Mouse (Mus musculus): ENCODE data around the gene Acaa1a. TPM values are rescaled to one million over a fixed set of nuclear protein-coding genes. Genes with fewer than 3 reads are reported as not detected.

Acaa1a gene
- 81.5 and 100 TPM in 2 replicates for polyA plus RNA-seq (2015; fragmentation: Nextera tagmentation; extraction: Ambion mirVana)

DNA sequence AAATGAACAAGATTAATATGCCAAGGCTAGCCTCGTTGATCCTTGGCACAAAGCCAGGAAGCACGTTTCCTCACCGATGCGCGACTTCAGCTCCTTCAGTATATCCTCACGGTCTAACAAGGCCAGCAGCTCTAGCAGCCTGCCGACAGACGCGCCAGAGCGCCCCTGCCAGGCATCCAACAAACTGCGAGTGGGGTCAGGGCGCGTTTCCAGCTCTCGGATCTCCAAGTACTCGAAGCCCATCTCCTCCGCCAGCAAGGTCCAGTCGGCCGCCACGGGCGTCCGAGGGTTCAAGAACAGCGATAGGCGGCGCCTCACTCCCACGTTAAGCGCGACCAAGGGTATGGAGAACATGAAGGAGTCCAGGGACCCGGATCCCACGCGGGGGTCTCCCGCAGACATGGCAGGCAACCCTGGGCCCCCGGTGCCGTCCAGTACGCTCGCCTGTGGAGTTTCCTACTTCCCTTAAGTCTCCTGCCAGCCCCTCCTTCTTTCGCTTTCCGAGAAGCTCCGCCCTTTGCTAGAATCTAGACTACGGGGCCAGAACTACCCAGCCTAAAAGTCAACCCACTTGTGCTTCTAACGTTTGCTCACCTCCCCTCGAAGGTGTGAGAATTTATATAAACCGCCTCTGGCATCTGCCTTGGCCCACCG is at the start of gene Acaa1a:
TSS of gene Acaa1a (plus strand) at position 119 of the 654 bp plus-strand sequence.
- Histone ChIP-seq H3K27me3 (no peaks in the 10 kb centered on the region), H3K9me3 (replicated peaks) (no peaks in the 10 kb centered on the region), H3K27ac (peak within 1 kb of the TSS; percentile 93), H3K4me3 (peak within 1 kb of the TSS; percentile 84), H3K4me1 (replicated peaks) (peaks cover 26% of the 10 kb centered on the region), H3K4me2 (peak within 1 kb of the TSS; percentile 94), H3K9ac (peak within 1 kb of the TSS; percentile 75), H3K36me3 (peaks cover 16% of the 10 kb centered on the region)
- under 1% methylated on average over 43 of the region's 43 CpGs for WGBS
- ATAC-seq (replicated peaks; ENCODE audit: insufficient number of reproducible peaks, insufficient read depth, low FRiP score, low read depth), result no peak

DNA sequence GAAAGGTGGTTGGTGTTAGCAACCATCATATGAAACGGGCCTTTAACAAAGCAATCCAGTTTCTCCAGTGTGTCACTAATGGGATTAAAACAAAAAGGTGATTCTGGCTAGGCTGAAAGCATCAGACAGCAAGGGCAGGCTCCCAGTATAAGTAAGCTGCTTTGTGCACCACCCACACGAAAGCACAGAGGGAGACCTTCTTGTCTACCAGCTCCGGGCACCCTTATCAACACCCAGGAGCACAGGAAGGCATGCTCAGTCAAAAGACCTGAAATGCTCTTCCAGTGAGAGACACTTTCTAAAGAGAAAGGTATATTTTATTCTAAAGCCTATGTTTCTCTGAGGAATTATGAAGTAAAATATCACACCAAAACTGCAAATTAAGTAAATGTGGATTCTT is 48.7 kb upstream of the Acaa1a start:
- Histone ChIP-seq H3K4me3 (no peak overlapping the region), H3K9me3 (replicated peaks) (no peaks in the 10 kb centered on the region), H3K4me2 (no peak overlapping the region), H3K27me3 (no peaks in the 10 kb centered on the region), H3K4me1 (replicated peaks) (peaks cover 3% of the 10 kb centered on the region; the same call in 1 of the 2 replicates), H3K27ac (no peak overlapping the region), H3K9ac (no peak overlapping the region), H3K36me3 (peaks cover 4% of the 10 kb centered on the region; the same call in 1 of the 2 replicates)
- no peak for ATAC-seq (replicated peaks; ENCODE audit: insufficient number of reproducible peaks, insufficient read depth, low FRiP score, low read depth)
- WGBS, result 56% methylated on average over 3 of the region's 3 CpGs

DNA sequence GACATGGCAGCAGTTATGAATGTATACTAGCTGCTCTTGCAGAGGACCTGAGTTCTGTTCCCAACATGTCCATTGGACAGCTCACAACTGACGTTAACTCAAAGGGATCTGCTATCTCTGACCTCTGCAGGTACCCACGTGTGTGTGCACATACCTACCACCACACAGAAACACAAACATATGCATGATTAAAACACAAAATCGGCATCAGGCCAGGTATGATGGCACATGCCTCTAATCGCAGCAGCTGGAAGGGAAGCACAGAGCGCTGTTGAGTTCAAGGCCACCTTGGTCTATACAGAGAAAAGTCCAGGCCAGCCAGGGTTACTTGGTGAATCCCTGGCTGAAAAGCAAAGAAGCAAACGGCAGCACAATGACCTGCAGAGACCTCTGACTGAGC is 41.8 kb upstream of the Acaa1a start:
- 85% methylated on average over 6 of the region's 6 CpGs for WGBS
- Histone ChIP-seq H3K9ac (no peak overlapping the region), H3K4me3 (no peak overlapping the region), H3K4me1 (replicated peaks) (no peaks in the 10 kb centered on the region), H3K9me3 (replicated peaks) (no peaks in the 10 kb centered on the region), H3K4me2 (no peak overlapping the region), H3K27ac (no peak overlapping the region), H3K27me3 (no peaks in the 10 kb centered on the region), H3K36me3 (peaks cover 7% of the 10 kb centered on the region)
- no peak for ATAC-seq (replicated peaks; ENCODE audit: insufficient number of reproducible peaks, insufficient read depth, low FRiP score, low read depth)

DNA sequence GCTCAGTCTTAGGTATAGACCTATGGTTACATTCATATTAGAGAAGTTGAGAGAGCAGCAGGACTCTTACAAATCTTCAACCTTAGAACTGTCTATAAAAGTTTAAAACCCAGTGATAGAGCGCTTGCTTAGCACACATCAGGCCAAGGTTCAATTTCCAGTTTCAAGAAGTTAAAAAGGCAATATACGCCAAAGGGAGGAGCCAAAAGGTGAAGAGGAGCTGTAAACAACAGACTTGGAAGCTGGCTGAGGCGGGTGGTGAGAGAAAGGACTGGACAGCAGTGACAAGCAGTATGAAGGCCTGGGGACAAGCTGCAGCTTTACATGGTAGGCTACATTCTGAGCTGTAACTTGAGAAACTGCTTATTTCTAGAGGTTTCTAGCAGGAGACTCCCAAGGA is 40.9 kb upstream of the Acaa1a start:
- Histone ChIP-seq H3K9ac (no peak overlapping the region), H3K4me3 (no peak overlapping the region), H3K27ac (no peak overlapping the region), H3K27me3 (no peaks in the 10 kb centered on the region), H3K36me3 (peaks cover 14% of the 10 kb centered on the region), H3K4me1 (replicated peaks) (no peaks in the 10 kb centered on the region), H3K4me2 (no peak overlapping the region), H3K9me3 (replicated peaks) (no peaks in the 10 kb centered on the region)
- WGBS, result 90% methylated on average over 3 of the region's 3 CpGs
- no peak for ATAC-seq (replicated peaks; ENCODE audit: insufficient number of reproducible peaks, insufficient read depth, low FRiP score, low read depth)

DNA sequence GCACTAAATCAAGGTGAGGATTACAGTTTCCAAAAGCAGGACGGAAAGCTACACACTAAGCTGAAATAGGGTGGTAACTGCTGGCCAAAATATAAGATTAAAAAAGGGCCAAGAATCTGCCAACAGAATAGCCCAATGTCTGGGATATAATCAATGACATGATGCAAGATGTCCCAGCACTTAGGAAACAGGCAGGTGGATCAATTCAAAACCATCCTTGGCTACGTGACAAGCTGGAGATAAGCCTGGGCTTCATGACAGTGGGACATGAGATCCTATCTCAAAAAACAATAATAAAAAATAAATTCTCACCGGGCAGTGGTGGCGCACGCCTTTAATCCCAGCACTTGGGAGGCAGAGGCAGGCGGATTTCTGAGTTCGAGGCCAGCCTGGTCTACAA is 33.6 kb upstream of the Acaa1a start:
- 88% methylated on average over 7 of the region's 7 CpGs for WGBS
- H3K36me3 ChIP-seq, result peaks cover 18% of the 10 kb centered on the region
- no peak overlapping the region for H3K4me3 ChIP-seq
- no peak for ATAC-seq (replicated peaks; ENCODE audit: insufficient number of reproducible peaks, insufficient read depth, low FRiP score, low read depth)
- no peaks in the 10 kb centered on the region for H3K9me3 ChIP-seq (replicated peaks)
- H3K4me2 ChIP-seq, result no peak overlapping the region
- H3K27ac ChIP-seq, result no peak overlapping the region
- H3K27me3 ChIP-seq, result no peaks in the 10 kb centered on the region
- no peak overlapping the region for H3K9ac ChIP-seq
- peaks cover 12% of the 10 kb centered on the region for H3K4me1 ChIP-seq (replicated peaks)

DNA sequence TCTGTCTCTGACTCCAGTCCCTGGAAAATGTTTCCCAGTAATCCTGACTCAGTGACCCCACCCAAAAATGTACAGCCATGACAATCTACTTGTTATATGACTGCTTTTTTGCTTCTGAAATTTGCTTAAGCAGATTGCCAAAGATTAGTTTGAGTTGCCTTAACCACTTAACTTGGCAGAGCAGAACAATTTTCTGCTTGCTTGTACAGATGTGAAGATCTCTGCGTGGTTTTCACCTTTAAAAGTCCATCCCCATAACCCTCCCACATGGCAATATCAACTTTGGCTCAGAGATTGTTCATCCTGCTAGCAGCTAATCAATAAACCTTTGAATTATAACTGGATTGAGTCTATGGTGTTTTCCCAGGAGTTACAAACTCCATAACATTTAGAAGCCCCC is 30.4 kb upstream of the Acaa1a start:
- 89% methylated on average over 1 of the region's 1 CpGs for WGBS

DNA sequence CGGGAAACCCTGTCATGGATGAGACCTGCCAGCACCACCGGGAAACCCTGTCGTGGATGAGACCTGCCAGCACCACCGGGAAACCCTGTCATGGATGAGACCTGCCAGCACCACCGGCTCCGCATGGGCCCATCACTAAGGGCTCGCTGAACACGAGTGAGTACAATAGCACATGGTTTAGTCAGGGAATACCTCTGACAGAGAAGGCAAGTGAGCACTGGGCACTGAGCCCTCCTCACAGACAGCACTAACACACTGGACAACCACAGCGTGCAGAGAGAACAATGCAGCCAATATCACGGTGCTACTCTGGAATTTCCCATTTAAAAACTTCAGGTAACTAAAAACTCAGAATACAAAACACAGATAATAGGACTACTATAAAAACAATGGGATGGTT is 26.4 kb upstream of the Acaa1a start:
- 77% methylated on average over 10 of the region's 10 CpGs for WGBS
- H3K36me3 ChIP-seq, result no peaks in the 10 kb centered on the region
- H3K9me3 ChIP-seq (replicated peaks), result no peaks in the 10 kb centered on the region
- no peak overlapping the region for H3K4me3 ChIP-seq
- H3K27me3 ChIP-seq, result no peaks in the 10 kb centered on the region
- no peak overlapping the region for H3K27ac ChIP-seq
- ATAC-seq (replicated peaks; ENCODE audit: insufficient number of reproducible peaks, insufficient read depth, low FRiP score, low read depth), result no peak
- no peak overlapping the region for H3K9ac ChIP-seq
- H3K4me2 ChIP-seq, result no peak overlapping the region
- H3K4me1 ChIP-seq (replicated peaks), result peaks cover 10% of the 10 kb centered on the region

More for the DNA sequence above, 30.4 kb upstream of the Acaa1a start:
- Histone ChIP-seq H3K9me3 (replicated peaks) (no peaks in the 10 kb centered on the region), H3K36me3 (no peaks in the 10 kb centered on the region), H3K4me2 (no peak overlapping the region), H3K9ac (no peak overlapping the region), H3K27me3 (no peaks in the 10 kb centered on the region), H3K4me3 (no peak overlapping the region), H3K27ac (no peak overlapping the region), H3K4me1 (replicated peaks) (peaks cover 14% of the 10 kb centered on the region)
- no peak for ATAC-seq (replicated peaks; ENCODE audit: insufficient number of reproducible peaks, insufficient read depth, low FRiP score, low read depth)

DNA sequence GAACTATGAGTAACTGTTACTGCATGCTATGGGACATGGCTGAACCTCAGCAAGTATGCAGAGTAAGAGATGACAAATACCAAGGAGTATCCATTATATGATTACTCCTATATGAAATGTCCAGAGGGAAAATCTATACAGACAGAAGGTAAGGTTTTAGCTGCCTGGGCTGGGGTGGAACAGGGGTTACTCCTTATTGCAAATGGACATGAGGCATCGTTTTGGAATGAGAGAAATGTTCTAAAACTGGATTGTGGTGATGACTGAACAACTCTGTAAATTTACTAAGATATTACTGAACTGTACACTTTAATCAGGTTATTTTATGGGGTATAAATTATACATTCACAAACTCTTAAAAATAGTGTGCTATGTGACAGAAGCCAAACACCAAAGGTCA is 20.6 kb upstream of the Acaa1a start:
- H3K27ac ChIP-seq, result no peak overlapping the region
- H3K9me3 ChIP-seq (replicated peaks), result no peaks in the 10 kb centered on the region
- peaks cover 19% of the 10 kb centered on the region for H3K4me1 ChIP-seq (replicated peaks)
- no peak overlapping the region for H3K9ac ChIP-seq
- no peak overlapping the region for H3K4me3 ChIP-seq
- H3K27me3 ChIP-seq, result no peaks in the 10 kb centered on the region
- no peaks in the 10 kb centered on the region for H3K36me3 ChIP-seq
- H3K4me2 ChIP-seq, result no peak overlapping the region
- 86% methylated on average over 1 of the region's 1 CpGs for WGBS
- ATAC-seq (replicated peaks; ENCODE audit: insufficient number of reproducible peaks, insufficient read depth, low FRiP score, low read depth), result no peak

DNA sequence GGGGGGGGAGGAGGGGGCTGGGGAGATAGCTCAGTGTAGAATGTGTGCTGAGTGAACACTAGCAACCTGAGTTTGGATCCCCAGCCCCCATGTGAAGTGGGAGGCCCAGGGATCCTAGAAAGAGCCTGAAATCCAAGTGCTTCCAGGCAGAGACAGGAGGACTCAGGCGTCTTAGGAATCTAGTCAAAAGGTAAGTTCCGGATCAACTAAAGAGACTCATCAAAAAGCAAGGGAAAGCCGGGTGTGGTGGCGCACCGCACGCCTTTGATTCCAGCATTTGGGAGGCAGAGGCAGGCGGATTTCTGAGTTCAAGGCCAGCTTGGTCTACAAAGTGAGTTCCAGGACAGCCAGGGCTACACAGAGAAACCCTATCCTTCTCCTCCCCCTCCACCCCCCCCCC is 19.0 kb upstream of the Acaa1a start:
- Histone ChIP-seq H3K36me3 (no peaks in the 10 kb centered on the region), H3K27ac (no peak overlapping the region), H3K4me1 (replicated peaks) (peaks cover 19% of the 10 kb centered on the region), H3K9ac (no peak overlapping the region), H3K4me2 (peak overlapping the region; percentile 94), H3K4me3 (peak overlapping the region; percentile 68; the same call in 1 of the 2 replicates), H3K27me3 (no peaks in the 10 kb centered on the region), H3K9me3 (replicated peaks) (no peaks in the 10 kb centered on the region)
- ATAC-seq (replicated peaks; ENCODE audit: insufficient number of reproducible peaks, insufficient read depth, low FRiP score, low read depth), result no peak
- WGBS, result 80% methylated on average over 7 of the region's 7 CpGs

DNA sequence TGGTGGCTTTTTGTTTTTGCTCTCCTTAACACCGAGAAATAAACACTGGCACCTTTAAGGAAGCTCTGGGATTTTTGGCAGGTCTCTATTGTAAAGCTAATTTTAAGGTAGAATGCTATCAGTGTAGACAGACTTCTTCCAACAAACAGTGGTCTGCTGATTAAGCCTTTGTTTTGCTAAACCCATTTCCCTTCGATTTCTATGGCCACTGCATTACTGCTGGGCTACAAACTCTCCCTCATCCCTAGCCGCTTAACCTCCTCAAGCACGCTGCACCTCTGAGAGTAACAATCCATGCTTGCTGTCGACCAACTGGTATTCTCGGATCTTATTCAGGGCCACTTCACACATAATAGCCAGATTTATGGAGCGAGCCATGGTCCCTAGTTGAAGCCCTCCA is 18.5 kb upstream of the Acaa1a start:
- Histone ChIP-seq H3K9ac (peak overlapping the region; percentile 77), H3K9me3 (replicated peaks) (no peaks in the 10 kb centered on the region), H3K36me3 (no peaks in the 10 kb centered on the region), H3K4me1 (replicated peaks) (peaks cover 19% of the 10 kb centered on the region), H3K4me3 (peak overlapping the region; percentile 68), H3K27ac (no peak overlapping the region), H3K27me3 (no peaks in the 10 kb centered on the region), H3K4me2 (peak overlapping the region; percentile 94)
- 11% methylated on average over 7 of the region's 7 CpGs for WGBS
- ATAC-seq (replicated peaks; ENCODE audit: insufficient number of reproducible peaks, insufficient read depth, low FRiP score, low read depth), result no peak

DNA sequence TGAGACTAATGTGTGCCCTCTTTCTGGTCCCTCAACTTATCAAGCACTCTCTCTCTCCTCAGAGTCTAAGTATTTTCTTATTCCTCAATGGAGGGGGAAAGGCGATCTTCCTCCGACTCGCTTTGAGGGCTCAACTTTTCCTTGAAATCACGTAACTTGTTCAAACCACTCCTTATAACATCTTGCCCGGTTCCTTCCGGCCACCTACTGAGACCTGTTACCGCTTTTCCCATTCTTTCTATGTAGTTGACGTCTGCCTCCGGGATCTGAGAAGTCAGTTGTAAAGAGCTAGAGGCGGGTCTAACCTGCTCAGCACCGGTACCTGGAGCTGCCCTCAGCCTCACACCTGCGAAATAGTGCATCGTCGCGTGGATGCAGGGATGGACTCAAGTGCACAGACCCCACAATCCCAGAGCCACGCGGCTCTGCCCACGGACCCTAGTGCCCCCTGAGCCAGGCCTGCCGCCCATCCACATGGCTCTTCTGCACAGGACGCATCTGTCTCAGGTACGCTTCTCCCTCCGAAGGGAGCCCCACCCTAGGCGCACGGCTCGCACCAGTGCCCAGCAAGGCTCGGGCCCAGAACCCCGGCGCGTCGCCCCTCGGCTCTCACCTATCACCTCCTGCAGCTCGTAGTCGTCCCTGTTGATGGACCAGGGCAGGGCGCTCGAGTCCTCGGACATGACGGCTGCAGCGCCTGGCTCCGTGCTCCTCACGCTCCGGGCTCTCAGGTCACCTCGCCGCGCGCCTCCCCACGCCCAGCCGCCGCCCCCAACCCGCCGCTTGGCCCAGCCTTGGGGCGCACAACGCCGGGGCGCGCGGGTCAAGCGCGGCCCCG is 17.9 kb upstream of the Acaa1a start:
- Histone ChIP-seq H3K4me3 (peak overlapping the region; percentile 68), H3K9me3 (replicated peaks) (no peaks in the 10 kb centered on the region), H3K27ac (peak overlapping the region; percentile 88), H3K9ac (peak overlapping the region; percentile 77), H3K27me3 (no peaks in the 10 kb centered on the region), H3K4me1 (replicated peaks) (peaks cover 19% of the 10 kb centered on the region), H3K36me3 (no peaks in the 10 kb centered on the region), H3K4me2 (peak overlapping the region; percentile 94)
- peak; percentile 27 for ATAC-seq (replicated peaks; ENCODE audit: insufficient number of reproducible peaks, insufficient read depth, low FRiP score, low read depth)
- under 1% methylated on average over 59 of the region's 59 CpGs for WGBS

All from heart, embryonic 15.5 days (tissue).